Mouse (Mus musculus): ENCODE measurements around the gene Ric3. TPM values are rescaled to one million over a fixed set of nuclear protein-coding genes. Genes with fewer than 3 reads are reported as not detected.

The Ric3 gene
- polyA plus RNA-seq (2015; fragmentation: Illumina TruSeq; extraction: RNeasy Lipid Tissue Mini Kit (QIAGEN cat#74804); ENCODE audit: insufficient read depth, low replicate concordance) = 0.76 TPM

GRCm38 (mm10) chr7:109083113-109083812, at the start of gene Ric3:
TSS of gene Ric3 (minus strand) at chr7:109083331.

Other genes with a start within 250 kb of the Ric3 start
- gene Olfr516, start 232.8 kb downstream of the Ric3 start, polyA plus RNA-seq (2015; fragmentation: Illumina TruSeq; extraction: RNeasy Lipid Tissue Mini Kit (QIAGEN cat#74804); ENCODE audit: insufficient read depth, low replicate concordance) = not detected
- not detected for gene Olfr517, start 211.0 kb downstream of the Ric3 start, polyA plus RNA-seq (2015; fragmentation: Illumina TruSeq; extraction: RNeasy Lipid Tissue Mini Kit (QIAGEN cat#74804); ENCODE audit: insufficient read depth, low replicate concordance)
- gene Olfr518, start 198.3 kb downstream of the Ric3 start, polyA plus RNA-seq (2015; fragmentation: Illumina TruSeq; extraction: RNeasy Lipid Tissue Mini Kit (QIAGEN cat#74804); ENCODE audit: insufficient read depth, low replicate concordance) = not detected
- not detected for gene Olfr519, start 188.9 kb downstream of the Ric3 start, polyA plus RNA-seq (2015; fragmentation: Illumina TruSeq; extraction: RNeasy Lipid Tissue Mini Kit (QIAGEN cat#74804); ENCODE audit: insufficient read depth, low replicate concordance)
- gene Nlrp10, start 153.2 kb downstream of the Ric3 start, polyA plus RNA-seq (2015; fragmentation: Illumina TruSeq; extraction: RNeasy Lipid Tissue Mini Kit (QIAGEN cat#74804); ENCODE audit: insufficient read depth, low replicate concordance) = 2.7 TPM
- gene Eif3f, start 148.9 kb downstream of the Ric3 start, polyA plus RNA-seq (2015; fragmentation: Illumina TruSeq; extraction: RNeasy Lipid Tissue Mini Kit (QIAGEN cat#74804); ENCODE audit: insufficient read depth, low replicate concordance) = 187 TPM
- 0.46 TPM for gene Tub, start 133.0 kb downstream of the Ric3 start, polyA plus RNA-seq (2015; fragmentation: Illumina TruSeq; extraction: RNeasy Lipid Tissue Mini Kit (QIAGEN cat#74804); ENCODE audit: insufficient read depth, low replicate concordance)
- 0.35 TPM for gene Lmo1, start 91.9 kb upstream of the Ric3 start, polyA plus RNA-seq (2015; fragmentation: Illumina TruSeq; extraction: RNeasy Lipid Tissue Mini Kit (QIAGEN cat#74804); ENCODE audit: insufficient read depth, low replicate concordance)